Mouse (Mus musculus): Measurements from ENCODE around the gene Vangl1. TPM values are rescaled to one million over a fixed set of nuclear protein-coding genes. Genes with fewer than 3 reads are reported as not detected.

Vangl1 gene
- polyA plus RNA-seq, 1 experiment, result 4.5 TPM

GRCm38 (mm10) chr3:102180746-102181145, 23.7 kb downstream of the Vangl1 start:
- TF ChIP-seq CTCF (IDR thresholded peaks at IDR 0.05; ENCODE audit: extremely low read depth, insufficient read depth, low read length), result no peak
- TF ChIP-seq POLR2A (IDR thresholded peaks at IDR 0.05; ENCODE audit: extremely low read depth, insufficient read depth, low read length), result no peak
- H3K4me1 ChIP-seq (ENCODE audit: control insufficient read depth, insufficient read depth, low read length), result no peaks in the 10 kb centered on the region
- H3K27ac ChIP-seq (ENCODE audit: insufficient read depth, low read length), result no peak overlapping the region
- no peak overlapping the region for H3K4me3 ChIP-seq (ENCODE audit: insufficient read depth, low read length)

DNA sequence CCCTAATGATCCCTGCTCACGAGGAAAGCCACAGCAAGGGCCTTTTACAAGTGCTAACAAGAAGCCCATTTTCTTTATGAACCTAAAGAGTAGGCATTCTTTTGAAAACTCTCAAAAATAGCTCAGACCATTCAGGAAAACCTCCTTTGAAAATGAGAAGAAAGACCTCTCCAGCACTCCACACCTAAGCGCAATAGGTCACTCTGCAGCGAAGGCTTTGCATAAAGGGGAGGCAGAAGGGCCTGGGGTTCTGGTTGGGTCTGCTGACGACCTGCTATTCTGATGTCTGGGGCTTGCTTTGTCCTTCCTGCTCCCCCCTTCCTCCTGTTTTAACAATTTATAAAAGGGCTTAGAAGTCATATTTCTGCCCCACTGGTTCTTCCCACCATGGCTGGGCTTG, 24.6 kb downstream of the Vangl1 start:
- Histone ChIP-seq H3K4me3 (ENCODE audit: insufficient read depth, low read length) (no peak overlapping the region), H3K4me1 (ENCODE audit: control insufficient read depth, insufficient read depth, low read length) (no peaks in the 10 kb centered on the region), H3K27ac (ENCODE audit: insufficient read depth, low read length) (no peak overlapping the region)
- TF ChIP-seq POLR2A (IDR thresholded peaks at IDR 0.05; ENCODE audit: extremely low read depth, insufficient read depth, low read length), result no peak
- no peak for TF ChIP-seq CTCF (IDR thresholded peaks at IDR 0.05; ENCODE audit: extremely low read depth, insufficient read depth, low read length)

- TF ChIP-seq CTCF (IDR thresholded peaks at IDR 0.05; ENCODE audit: extremely low read depth, insufficient read depth, low read length) (no peak), POLR2A (IDR thresholded peaks at IDR 0.05; ENCODE audit: extremely low read depth, insufficient read depth, low read length) (no peak)
- Histone ChIP-seq H3K27ac (ENCODE audit: insufficient read depth, low read length) (no peak overlapping the region), H3K4me1 (ENCODE audit: control insufficient read depth, insufficient read depth, low read length) (no peaks in the 10 kb centered on the region), H3K4me3 (ENCODE audit: insufficient read depth, low read length) (no peak overlapping the region)
These were observed 26.5 kb downstream of the Vangl1 start for GRCm38 (mm10) chr3:102177837-102178615.

DNA sequence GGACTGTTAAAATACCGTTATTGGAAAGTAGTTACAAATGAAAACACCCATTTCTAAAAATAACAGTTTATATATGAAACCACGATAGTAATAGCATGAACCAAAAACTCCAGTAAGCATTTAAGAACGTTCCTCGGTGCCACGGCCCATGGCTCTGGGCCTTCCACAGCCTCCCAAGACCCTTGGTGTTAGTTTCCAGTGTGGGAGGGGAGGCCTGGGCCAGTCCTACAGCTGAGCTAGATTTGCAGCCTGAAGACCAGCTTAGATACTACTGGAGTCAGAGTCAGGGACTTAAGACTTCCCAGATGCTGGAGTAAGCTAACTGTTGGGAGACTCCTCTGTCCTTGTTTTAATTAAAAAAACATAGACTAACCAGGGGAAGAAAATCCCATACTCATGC, 28.4 kb downstream of the Vangl1 start:
- no peak for TF ChIP-seq POLR2A (IDR thresholded peaks at IDR 0.05; ENCODE audit: extremely low read depth, insufficient read depth, low read length)
- TF ChIP-seq CTCF (IDR thresholded peaks at IDR 0.05; ENCODE audit: extremely low read depth, insufficient read depth, low read length), result no peak
- Histone ChIP-seq H3K4me1 (ENCODE audit: control insufficient read depth, insufficient read depth, low read length) (no peaks in the 10 kb centered on the region), H3K27ac (ENCODE audit: insufficient read depth, low read length) (no peak overlapping the region), H3K4me3 (ENCODE audit: insufficient read depth, low read length) (no peak overlapping the region)

DNA sequence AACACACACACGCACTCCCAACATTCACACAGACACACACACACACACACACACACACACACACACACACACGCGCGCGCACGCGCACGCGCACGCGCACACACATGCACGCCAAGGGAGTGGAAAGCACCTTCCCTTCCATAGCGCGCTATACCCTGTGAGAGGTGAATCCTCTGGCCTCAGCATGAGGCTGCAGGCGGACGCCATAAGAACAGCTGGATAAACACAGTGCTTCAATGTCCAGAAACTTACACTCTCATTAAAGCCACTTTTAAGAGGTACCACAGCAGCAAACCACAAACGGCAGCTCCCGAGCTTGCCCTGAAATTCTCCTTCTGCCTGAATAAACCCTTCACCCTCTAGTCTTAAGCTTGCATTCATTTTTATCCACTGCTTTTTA, 28.8 kb downstream of the Vangl1 start:
- Histone ChIP-seq H3K27ac (ENCODE audit: insufficient read depth, low read length) (no peak overlapping the region), H3K4me3 (ENCODE audit: insufficient read depth, low read length) (no peak overlapping the region), H3K4me1 (ENCODE audit: control insufficient read depth, insufficient read depth, low read length) (no peaks in the 10 kb centered on the region)
- TF ChIP-seq POLR2A (IDR thresholded peaks at IDR 0.05; ENCODE audit: extremely low read depth, insufficient read depth, low read length), result no peak
- no peak for TF ChIP-seq CTCF (IDR thresholded peaks at IDR 0.05; ENCODE audit: extremely low read depth, insufficient read depth, low read length)

DNA sequence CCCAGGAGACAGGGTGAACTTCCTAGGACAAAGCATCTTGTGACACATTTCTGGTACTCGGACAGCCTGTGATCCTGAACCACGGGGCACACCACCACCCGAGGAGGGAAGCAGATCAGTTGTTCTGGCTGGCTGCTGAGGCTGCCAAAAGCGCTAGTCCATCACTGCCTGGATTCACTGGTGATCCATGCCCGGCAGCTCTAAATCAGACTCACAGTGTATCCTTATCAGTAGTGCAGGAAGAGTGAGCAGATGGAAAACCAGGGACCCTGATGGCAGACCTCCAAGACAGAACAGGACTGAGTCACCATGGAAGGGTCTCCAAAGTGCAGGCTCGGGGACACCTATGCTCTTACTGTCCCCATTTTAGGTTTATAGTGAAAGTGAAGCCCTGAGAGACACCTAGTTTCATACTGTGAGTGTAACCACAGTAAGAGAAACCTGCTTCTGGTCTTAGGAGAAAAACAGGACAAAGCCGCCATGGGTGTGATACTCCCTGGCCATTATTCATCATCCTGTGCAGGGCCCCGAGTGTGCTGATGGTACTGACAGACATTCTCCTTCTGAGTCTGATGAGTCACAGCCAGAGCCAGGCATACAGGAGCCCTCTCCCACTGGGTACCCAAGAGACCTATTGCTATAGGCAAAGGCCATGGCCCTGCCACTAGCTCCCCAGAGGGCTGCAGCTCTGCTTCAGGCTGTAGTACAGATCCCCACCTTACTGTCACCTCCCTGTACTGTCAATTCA, 30.2 kb downstream of the Vangl1 start:
- TF ChIP-seq POLR2A (IDR thresholded peaks at IDR 0.05; ENCODE audit: extremely low read depth, insufficient read depth, low read length) (no peak), CTCF (IDR thresholded peaks at IDR 0.05; ENCODE audit: extremely low read depth, insufficient read depth, low read length) (no peak)
- H3K4me3 ChIP-seq (ENCODE audit: insufficient read depth, low read length), result no peak overlapping the region
- H3K4me1 ChIP-seq (ENCODE audit: control insufficient read depth, insufficient read depth, low read length), result peaks cover 5% of the 10 kb centered on the region

DNA sequence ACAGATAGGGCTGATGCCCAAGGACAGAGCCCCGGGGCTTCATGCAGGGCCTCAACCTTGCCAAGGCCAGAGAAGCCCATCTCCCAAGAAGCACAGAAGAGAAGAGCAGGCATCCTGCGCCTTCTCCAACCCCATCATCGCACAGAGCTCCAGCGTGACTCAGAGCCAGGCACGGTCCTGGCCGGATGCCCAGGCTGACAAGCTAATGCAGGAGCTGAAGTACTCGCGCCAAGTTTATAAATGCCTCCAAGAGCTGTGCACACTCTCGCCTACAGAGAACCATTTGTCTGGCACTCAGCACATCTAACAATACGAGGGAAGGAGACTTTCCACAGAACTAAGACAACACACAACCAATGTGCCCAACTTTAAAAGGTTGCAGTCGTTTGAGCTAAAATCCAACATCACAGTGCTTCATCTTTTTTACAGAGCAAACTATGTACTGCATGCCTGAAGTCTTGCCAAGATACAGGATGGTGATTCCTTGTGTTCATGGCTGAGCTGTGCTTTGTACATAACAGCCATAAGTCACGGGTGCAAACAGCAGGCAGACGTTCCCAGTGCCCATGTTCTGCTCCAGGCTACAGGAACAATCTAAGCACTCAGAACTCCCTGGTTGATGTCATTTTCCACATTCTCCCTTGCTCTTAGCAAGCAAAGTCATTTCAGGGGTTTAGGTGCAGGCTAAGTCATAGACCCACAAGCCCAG, 35.1 kb downstream of the Vangl1 start:
- peaks cover 7% of the 10 kb centered on the region for H3K4me1 ChIP-seq (ENCODE audit: control insufficient read depth, insufficient read depth, low read length)
- no peak overlapping the region for H3K27ac ChIP-seq (ENCODE audit: insufficient read depth, low read length)

More for the DNA sequence above, 30.2 kb downstream of the Vangl1 start:
- H3K27ac ChIP-seq (ENCODE audit: insufficient read depth, low read length), result no peak overlapping the region

GRCm38 (mm10) chr3:102167555-102168210, 36.8 kb downstream of the Vangl1 start:
- no peak overlapping the region for H3K4me3 ChIP-seq (ENCODE audit: insufficient read depth, low read length)
- TF ChIP-seq CTCF (IDR thresholded peaks at IDR 0.05; ENCODE audit: extremely low read depth, insufficient read depth, low read length) (no peak), POLR2A (IDR thresholded peaks at IDR 0.05; ENCODE audit: extremely low read depth, insufficient read depth, low read length) (no peak)
- H3K4me1 ChIP-seq (ENCODE audit: control insufficient read depth, insufficient read depth, low read length), result peaks cover 7% of the 10 kb centered on the region
- H3K27ac ChIP-seq (ENCODE audit: insufficient read depth, low read length), result no peak overlapping the region

More for the DNA sequence above, 35.1 kb downstream of the Vangl1 start:
- TF ChIP-seq POLR2A (IDR thresholded peaks at IDR 0.05; ENCODE audit: extremely low read depth, insufficient read depth, low read length), result no peak
- TF ChIP-seq CTCF (IDR thresholded peaks at IDR 0.05; ENCODE audit: extremely low read depth, insufficient read depth, low read length), result no peak
- H3K4me3 ChIP-seq (ENCODE audit: insufficient read depth, low read length), result no peak overlapping the region

- H3K27ac ChIP-seq (ENCODE audit: insufficient read depth, low read length), result no peak overlapping the region
- TF ChIP-seq POLR2A (IDR thresholded peaks at IDR 0.05; ENCODE audit: extremely low read depth, insufficient read depth, low read length), result no peak
- TF ChIP-seq CTCF (IDR thresholded peaks at IDR 0.05; ENCODE audit: extremely low read depth, insufficient read depth, low read length), result no peak
- H3K4me3 ChIP-seq (ENCODE audit: insufficient read depth, low read length), result no peak overlapping the region
- peaks cover 7% of the 10 kb centered on the region for H3K4me1 ChIP-seq (ENCODE audit: control insufficient read depth, insufficient read depth, low read length)
These were observed 37.7 kb downstream of the Vangl1 start for GRCm38 (mm10) chr3:102166794-102167193.
